Mouse (Mus musculus) liver, embryonic 14.5 days (tissue): ENCODE measurements around the gene D630039A03Rik.

Source experiments
- CTCF ChIP-seq: IDR thresholded peaks from 2 replicates; pipeline ENCODE4 v1.5.1; 2016; ENCODE audit warnings: antibody characterized with exemption, low read depth, control low read depth
- EP300 ChIP-seq: IDR thresholded peaks from 2 replicates; pipeline ENCODE4 v1.6.1; 2016; ENCODE audit warnings: antibody characterized with exemption, low read depth

DNA sequence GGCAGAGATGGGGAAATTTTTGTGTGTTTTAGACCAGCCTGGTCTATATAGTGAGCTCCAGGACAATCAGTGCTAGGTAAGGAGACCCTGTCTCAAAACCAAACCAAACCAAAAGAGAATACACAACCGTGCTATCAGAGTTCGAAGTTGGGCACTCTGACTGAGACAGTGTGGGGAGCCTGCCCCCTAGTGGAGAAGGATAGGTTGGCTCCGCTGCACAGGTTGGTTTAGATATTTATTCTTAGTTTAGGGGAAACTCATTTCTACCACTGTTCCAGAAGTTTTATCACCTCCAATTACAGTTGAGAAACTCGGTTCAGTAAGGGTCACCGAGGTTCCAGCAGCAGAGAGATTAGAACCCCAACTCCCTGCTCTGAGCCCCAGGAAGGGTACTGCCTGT is 11.9 kb downstream of the D630039A03Rik start:
- TF ChIP-seq EP300 (no peak), CTCF (peak; percentile 87)
